Mouse (Mus musculus): ENCODE results near the gene Hapln1.

The Hapln1 gene

GRCm38 (mm10) chr13:89600466-89600865, 60.9 kb downstream of the Hapln1 start:
- no peak for DNase-seq (ENCODE audit: low read depth)

DNA sequence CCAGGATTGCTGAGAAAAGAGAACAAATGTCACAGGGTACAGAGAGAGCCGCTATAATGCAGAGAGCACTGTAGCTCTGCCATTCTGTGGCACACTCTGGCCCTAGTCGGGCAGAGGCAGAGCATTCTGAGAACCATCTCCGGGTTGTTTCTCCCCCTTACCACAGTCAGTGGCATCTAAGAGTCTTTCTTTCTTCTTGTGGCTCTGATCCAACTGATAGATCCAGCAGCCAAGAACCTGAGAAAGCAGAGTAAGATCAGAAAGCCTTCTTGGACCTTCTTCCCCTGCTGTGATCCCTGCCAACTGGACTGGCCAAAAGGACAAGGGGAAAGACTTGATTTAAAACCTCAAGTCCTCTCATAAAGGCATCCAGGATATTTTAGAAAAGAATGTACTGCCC, 63.7 kb downstream of the Hapln1 start:
- DNase-seq (ENCODE audit: low read depth) = no peak

DNA sequence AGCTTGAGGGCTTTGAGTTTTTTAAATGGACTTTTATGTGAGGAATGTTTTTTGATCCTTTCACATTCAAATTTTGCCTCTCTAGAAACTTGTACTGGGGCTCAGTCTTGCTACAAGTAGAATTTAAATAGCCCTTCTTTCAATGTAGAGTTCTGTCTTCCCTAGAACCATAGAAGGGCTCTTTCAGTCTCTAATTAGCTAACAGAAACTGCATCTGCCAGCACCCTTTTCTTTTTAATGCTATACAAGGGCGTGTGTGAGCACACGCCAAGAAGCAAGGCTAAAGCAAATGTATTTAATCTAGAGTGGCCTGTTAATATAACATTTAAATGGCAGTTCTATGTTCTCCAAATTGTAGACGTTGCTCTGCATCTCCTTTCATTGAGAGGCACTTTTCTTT, 67.8 kb downstream of the Hapln1 start:
- DNase-seq (ENCODE audit: low read depth) = no peak

DNA sequence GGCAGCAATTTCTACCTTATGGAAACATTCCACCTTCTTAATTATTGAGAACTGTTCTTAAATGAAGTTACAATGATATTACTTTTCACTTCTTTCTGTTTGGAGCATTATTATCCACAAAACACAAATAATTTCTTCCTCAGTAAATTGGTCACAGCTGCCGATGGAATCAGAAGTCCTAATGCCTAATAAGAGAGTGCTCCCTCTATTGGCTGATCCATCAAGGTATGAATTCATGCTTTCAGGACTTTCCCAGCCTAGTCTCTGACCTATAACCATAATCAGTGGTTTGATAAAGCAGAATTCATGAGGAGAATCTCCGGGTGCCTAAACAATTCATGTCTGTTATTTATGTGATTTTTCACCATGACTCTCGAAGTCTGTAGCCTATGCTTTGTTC, 79.5 kb downstream of the Hapln1 start:
- peak; percentile 5 for DNase-seq (ENCODE audit: low read depth)

DNA sequence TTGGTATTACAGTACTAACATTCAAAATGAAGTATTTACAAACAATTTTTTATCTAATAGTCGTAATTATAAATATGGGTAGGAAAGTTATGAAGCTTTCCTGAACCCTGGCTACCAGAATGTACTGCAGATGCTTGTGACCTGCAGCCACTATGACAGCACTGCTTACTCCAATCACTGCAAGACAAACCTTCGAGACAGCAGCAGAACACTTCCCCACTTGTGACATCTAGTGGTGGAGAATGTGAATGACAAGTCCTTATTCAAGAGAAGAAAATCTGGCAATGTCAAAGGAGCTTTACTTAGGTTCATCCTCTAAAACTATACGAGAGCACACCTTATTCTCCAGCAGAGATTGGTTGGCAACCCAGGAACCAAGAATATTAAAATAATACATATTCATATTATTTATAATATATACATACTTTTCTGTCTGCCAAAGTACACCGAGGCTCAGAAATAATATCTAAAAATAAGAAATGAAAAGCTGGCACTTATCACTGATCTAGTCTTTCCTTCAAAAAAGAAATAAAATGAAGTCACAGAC, 94.6 kb downstream of the Hapln1 start:
- peak; percentile 74 for DNase-seq (ENCODE audit: low read depth)

DNA sequence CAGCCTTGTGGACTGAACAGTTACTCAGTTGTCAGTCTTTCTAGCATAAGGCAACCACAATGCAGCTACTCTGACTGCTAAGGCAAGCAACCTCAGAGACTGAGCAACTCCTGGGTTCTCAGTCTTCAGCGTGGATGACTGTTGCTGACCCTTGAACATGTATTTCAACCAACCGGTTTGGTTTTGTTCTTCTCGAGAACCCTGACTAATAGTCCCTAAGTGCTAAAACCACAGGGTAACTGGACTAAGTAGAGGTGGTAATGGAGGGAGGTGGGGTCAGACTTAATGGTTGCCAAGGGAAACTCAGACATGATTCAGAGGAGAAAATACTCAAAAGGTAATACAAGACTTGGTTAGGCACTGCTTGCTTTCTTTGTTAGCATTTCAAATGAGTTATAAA, 97.4 kb downstream of the Hapln1 start:
- DNase-seq (ENCODE audit: low read depth) = no peak

DNA sequence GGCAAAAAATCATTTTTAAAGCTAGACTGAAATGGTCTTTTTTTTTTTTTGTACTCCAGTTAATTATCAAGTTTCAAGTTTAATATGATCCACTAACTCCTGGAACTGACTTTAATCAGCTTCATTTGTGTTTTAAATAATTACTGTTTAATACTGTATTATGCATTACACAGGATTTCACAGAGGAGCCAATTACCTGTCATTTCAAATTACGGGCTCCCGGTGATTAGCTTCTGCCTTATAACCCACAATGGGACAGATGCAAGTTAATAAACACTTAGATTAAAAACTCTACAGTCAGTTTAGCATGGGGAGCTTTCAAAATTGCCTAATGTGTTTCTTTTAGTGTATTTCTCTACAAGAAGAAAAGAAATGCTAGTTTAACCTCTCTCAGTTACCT, 106.0 kb downstream of the Hapln1 start:
- no peak for DNase-seq (ENCODE audit: low read depth)

- no peak for DNase-seq (ENCODE audit: low read depth)
These were observed 113.2 kb downstream of the Hapln1 start for GRCm38 (mm10) chr13:89652773-89653172.

DNA sequence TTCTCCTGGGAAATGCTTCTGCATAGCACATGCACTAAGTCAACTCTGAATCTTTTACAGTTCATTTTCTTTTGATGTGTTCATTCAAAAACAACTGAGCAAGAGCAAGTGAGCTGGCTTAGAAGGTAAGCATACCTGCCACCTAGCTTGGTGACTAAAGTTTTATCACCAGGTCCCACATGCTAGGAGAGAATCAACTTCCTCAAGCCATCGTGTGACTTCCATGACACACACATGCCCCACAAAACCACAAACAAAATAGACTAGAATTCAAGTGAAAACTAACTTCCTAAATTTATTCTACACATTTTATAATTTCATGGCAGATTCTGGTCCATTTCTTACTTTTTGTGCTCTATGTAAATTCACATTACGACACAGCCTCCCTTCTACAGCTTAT, 113.7 kb downstream of the Hapln1 start:
- DNase-seq (ENCODE audit: low read depth) = no peak

DNA sequence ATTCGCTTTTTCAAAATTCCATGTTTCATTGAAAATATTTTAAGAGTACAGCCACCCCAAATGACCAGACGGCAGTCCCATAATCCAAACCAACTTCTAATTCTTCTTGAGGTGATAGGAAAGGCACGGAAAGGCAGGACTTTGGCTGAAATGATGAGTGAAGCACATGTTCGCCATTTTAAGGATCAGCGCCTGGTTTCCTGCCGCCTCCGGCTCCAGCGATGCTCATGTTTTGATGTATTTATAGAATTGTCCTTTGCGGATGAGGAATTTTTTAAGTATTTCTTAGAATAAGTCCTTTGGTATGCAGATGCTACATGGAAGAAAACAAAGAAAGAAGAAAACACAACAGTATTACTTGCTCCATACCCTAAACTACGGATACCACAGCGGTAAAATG, 117.5 kb downstream of the Hapln1 start:
- DNase-seq (ENCODE audit: low read depth) = no peak
